Mouse (Mus musculus) heart, adult 2 months (tissue): ENCODE data around the gene Rbfox2.

Experiments
- CTCF ChIP-seq: fragments of 200-600 bp; IDR thresholded peaks from 2 replicates; pipeline ENCODE4 v1.8.1; 2022; ENCODE audit warnings: antibody characterized with exemption, mild to moderate bottlenecking, moderate library complexity
- EP300 ChIP-seq: fragments of 200-500 bp; IDR thresholded peaks from 2 replicates; pipeline ENCODE4 v1.6.1; 2011; ENCODE audit warnings: low read depth, low read length, control low read depth; ENCODE audit not compliant: insufficient read depth
- POLR2A ChIP-seq: fragments of 200-500 bp; IDR thresholded peaks from 2 replicates; pipeline ENCODE4 v1.6.1; 2011; ENCODE audit warnings: mild to moderate bottlenecking, low read depth, low read length, control low read depth; ENCODE audit not compliant: insufficient read depth

GRCm38 (mm10) chr15:77204951-77205350 is 101.9 kb downstream of the Rbfox2 start:
- no peak for TF ChIP-seq CTCF
- no peak for TF ChIP-seq EP300
- TF ChIP-seq POLR2A, result no peak
